Mouse (Mus musculus): ENCODE measurements at regions not wholly inside any gene's neighbourhood (a gene's known extent, or its start where the extent isn't known, plus 50 kb on each side); places are given as distances from the start of the nearest gene placed in this dataset.

- TF ChIP-seq EP300 (IDR thresholded peaks at IDR 0.05; ENCODE audit: low read depth in 1 of 2, low read length in 2 of 2): no peak
- TF ChIP-seq MAFK (IDR thresholded peaks at IDR 0.05; ENCODE audit: borderline replicate concordance, low read depth, low read length): no peak
- no peak for TF ChIP-seq CTCF (IDR thresholded peaks at IDR 0.05 in 2 of 3, conservative IDR thresholded peaks at IDR 0.05 in 1 of 3; ENCODE audit: control insufficient read depth in 1 of 3, insufficient read depth in 1 of 3, low read depth in 2 of 3, low read length in 3 of 3, poor library complexity in 1 of 3, severe bottlenecking in 1 of 3)
- no peak for TF ChIP-seq POLR2A (IDR thresholded peaks at IDR 0.05; ENCODE audit: control insufficient read depth in 1 of 2, insufficient read depth in 1 of 2, low read depth in 1 of 2, low read length in 2 of 2, poor library complexity in 1 of 2)
- TF ChIP-seq ETS1 (IDR thresholded peaks at IDR 0.05; ENCODE audit: low read depth, low read length): no peak
- no peak for TF ChIP-seq MAZ (IDR thresholded peaks at IDR 0.05; ENCODE audit: low read depth, low read length)
- no peak for TF ChIP-seq NELFE (IDR thresholded peaks at IDR 0.05; ENCODE audit: low read depth, low read length)
- TF ChIP-seq MEF2A (IDR thresholded peaks at IDR 0.05; ENCODE audit: extremely low read depth, insufficient replicate concordance, low read depth, low read length, poor library complexity, severe bottlenecking): no peak
Measured at GRCm38 (mm10) chr6:139154802-139155201, 347.0 kb downstream of the Rergl start.

Measured in MEL (cell line).